Mouse (Mus musculus) forebrain, postnatal 0 days (tissue): ENCODE data around the gene Rai2. TPM values are rescaled to one million over a fixed set of nuclear protein-coding genes. Genes with fewer than 3 reads are reported as not detected.

ENCODE experiments used
- ATAC-seq: fragments of 200-750 bp; cut with Nextera tagmentation; 2 replicates; pipeline ENCODE4 v1.8.0; 2017; ENCODE audit warnings: mild to moderate bottlenecking, moderate library complexity
- DNase-seq: peaks from one replicate; pipeline ENCODE4 v3.0.0-alpha.2; 2015
- H3K27ac ChIP-seq: fragments of 300-500 bp; sonication (generic); 2 replicates; pipeline ENCODE4 v1.5.1; 2014; ENCODE audit warnings: low read depth, mild to moderate bottlenecking, antibody characterized with exemption, low read length, moderate library complexity, mixed read lengths
- H3K27me3 ChIP-seq: fragments of 300-500 bp; sonication (generic); 2 replicates; pipeline ENCODE4 v1.6.1; 2014; ENCODE audit warnings: mild to moderate bottlenecking, low read length, mixed read lengths; ENCODE audit not compliant: insufficient read depth
- H3K36me3 ChIP-seq: fragments of 300-500 bp; sonication (generic); 2 replicates; pipeline ENCODE4 v1.6.1; 2014; ENCODE audit warnings: mild to moderate bottlenecking, moderate library complexity; ENCODE audit not compliant: insufficient read depth
- H3K4me1 ChIP-seq: fragments of 300-500 bp; sonication (generic); 2 replicates; pipeline ENCODE4 v1.6.1; 2014; ENCODE audit warnings: antibody characterized with exemption; ENCODE audit not compliant: insufficient read depth
- H3K4me2 ChIP-seq: fragments of 300-500 bp; sonication (generic); 2 replicates; pipeline ENCODE4 v1.6.1; 2014; ENCODE audit warnings: low read depth, mild to moderate bottlenecking, moderate library complexity
- H3K4me3 ChIP-seq: fragments of 300-500 bp; sonication (generic); 2 replicates; pipeline ENCODE4 v1.5.1; 2014; ENCODE audit warnings: low read depth, low read length, mixed read lengths
- H3K9ac ChIP-seq: fragments of 300-500 bp; sonication (generic); 2 replicates; pipeline ENCODE4 v1.6.1; 2014; ENCODE audit warnings: mild to moderate bottlenecking
- H3K9me3 ChIP-seq: fragments of 300-500 bp; sonication (generic); 2 replicates; pipeline ENCODE4 v1.6.1; 2016; ENCODE audit warnings: low read length
- CTCF ChIP-seq: sonication (generic); IDR thresholded peaks from 2 replicates; pipeline ENCODE4 v1.5.1; 2016; ENCODE audit warnings: antibody characterized with exemption, control low read depth, low read depth
- WGBS: fragments of 180-500 bp; shearing (Covaris S2); extraction: QIAGEN DNeasy Blood & Tissue Kit; methylation state at CpG from one replicate; pipeline ENCODE4 v1.1.7; 2014; 5-methylcytosine and 5-hydroxymethylcytosine counted together
- polyA plus RNA-seq: library from polyadenylated mRNA; unstranded; fragments of >200 nt; fragmentation: Nextera tagmentation; extraction: Ambion mirVana; gene quantifications from 2 replicates; pipeline ENCODE4 v1.2.1, GENCODE M21; 2015
- total RNA-seq: library from RNA; depleted of rRNA; stranded (reverse); fragments of >200 nt; gene quantifications from 2 replicates; pipeline ENCODE4 v1.2.3, GENCODE M21; 2014

Rai2 gene
- total and polyA plus RNA-seq, 2 experiments from 2014 or later = 8.2 to 11.0 TPM

- no peak for TF ChIP-seq CTCF
- ATAC-seq (peak; percentile 57; the same call in 1 of the 2 replicates), DNase-seq (peak; percentile 41)
- Histone ChIP-seq H3K27ac (peak overlapping the region; percentile 71), H3K27me3 (no peaks in the 10 kb centered on the region), H3K9me3 (no peaks in the 10 kb centered on the region), H3K4me3 (no peak overlapping the region), H3K36me3 (no peaks in the 10 kb centered on the region), H3K9ac (no peak overlapping the region), H3K4me2 (0 out of 2 replicates have a peak overlapping the region, but pooled peaks have one; percentile 3), H3K4me1 (no peaks in the 10 kb centered on the region)
- 27% methylated on average over 9 of the region's 9 CpGs for WGBS
Measured at GRCm38 (mm10) chrX:161723391-161723808, 6.5 kb downstream of the Rai2 start.

GRCm38 (mm10) chrX:161726257-161726656, 9.4 kb downstream of the Rai2 start:
- Histone ChIP-seq H3K4me3 (no peak overlapping the region), H3K27ac (no peak overlapping the region), H3K9ac (no peak overlapping the region), H3K36me3 (no peaks in the 10 kb centered on the region), H3K4me1 (no peaks in the 10 kb centered on the region), H3K9me3 (no peaks in the 10 kb centered on the region), H3K27me3 (no peaks in the 10 kb centered on the region), H3K4me2 (no peak overlapping the region)
- 93% methylated on average over 1 of the region's 1 CpGs for WGBS
- DNase-seq = no peak
- no peak for ATAC-seq
- TF ChIP-seq CTCF = no peak

DNA sequence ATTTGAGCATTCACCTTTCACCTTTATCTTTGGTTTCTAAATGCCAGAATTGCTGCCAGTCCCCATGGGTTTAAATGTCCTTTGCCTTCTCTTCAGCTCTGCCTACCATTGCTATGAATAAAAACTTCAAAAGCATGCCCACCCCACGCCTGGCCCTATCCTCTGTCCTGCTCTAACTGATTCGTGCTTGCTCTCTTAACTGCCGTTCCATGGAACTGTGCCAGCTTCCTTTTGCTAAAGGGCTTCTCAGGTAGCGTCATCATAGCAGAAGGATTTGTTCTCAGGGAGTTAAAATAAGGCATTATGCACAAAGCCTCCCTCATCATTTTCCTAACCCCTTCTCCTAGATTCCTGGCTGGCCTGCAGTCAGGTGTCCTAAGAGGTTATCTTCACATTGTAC, 11.6 kb downstream of the Rai2 start:
- TF ChIP-seq CTCF = no peak
- H3K4me1 ChIP-seq = no peaks in the 10 kb centered on the region
- H3K4me2 ChIP-seq = no peak overlapping the region
- no peak overlapping the region for H3K4me3 ChIP-seq
- H3K9ac ChIP-seq = no peak overlapping the region
- no peak for ATAC-seq
- H3K27me3 ChIP-seq = no peaks in the 10 kb centered on the region
- H3K36me3 ChIP-seq = no peaks in the 10 kb centered on the region
- H3K9me3 ChIP-seq = no peaks in the 10 kb centered on the region
- WGBS = 47% methylated on average over 4 of the region's 4 CpGs
- no peak for DNase-seq
- H3K27ac ChIP-seq = no peak overlapping the region

DNA sequence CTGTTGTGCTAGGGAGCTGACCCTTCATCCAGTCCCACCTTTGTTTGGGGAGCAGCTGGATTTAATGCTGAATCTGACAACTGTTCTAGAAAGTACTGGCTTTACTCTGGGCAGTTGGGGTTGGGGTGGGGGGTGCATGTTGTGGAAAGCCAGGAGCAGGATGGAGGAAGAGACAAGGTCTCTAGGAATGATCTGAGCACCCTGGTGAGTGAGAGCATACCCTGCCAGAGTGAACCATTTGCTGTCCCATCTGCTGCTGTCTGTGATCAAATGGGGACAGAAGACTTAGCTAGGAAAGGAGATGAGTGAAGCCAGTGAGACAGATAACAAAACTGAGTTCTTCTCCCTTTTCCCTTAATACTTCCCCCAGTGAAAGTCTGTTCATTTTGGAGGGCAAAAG, 13.2 kb downstream of the Rai2 start:
- H3K4me2 ChIP-seq = no peak overlapping the region
- no peaks in the 10 kb centered on the region for H3K27me3 ChIP-seq
- DNase-seq (no peak), ATAC-seq (no peak)
- H3K36me3 ChIP-seq = no peaks in the 10 kb centered on the region
- H3K4me3 ChIP-seq = no peak overlapping the region
- H3K9ac ChIP-seq = no peak overlapping the region
- H3K27ac ChIP-seq = no peak overlapping the region
- no peak for TF ChIP-seq CTCF
- H3K4me1 ChIP-seq = no peaks in the 10 kb centered on the region
- H3K9me3 ChIP-seq = no peaks in the 10 kb centered on the region

DNA sequence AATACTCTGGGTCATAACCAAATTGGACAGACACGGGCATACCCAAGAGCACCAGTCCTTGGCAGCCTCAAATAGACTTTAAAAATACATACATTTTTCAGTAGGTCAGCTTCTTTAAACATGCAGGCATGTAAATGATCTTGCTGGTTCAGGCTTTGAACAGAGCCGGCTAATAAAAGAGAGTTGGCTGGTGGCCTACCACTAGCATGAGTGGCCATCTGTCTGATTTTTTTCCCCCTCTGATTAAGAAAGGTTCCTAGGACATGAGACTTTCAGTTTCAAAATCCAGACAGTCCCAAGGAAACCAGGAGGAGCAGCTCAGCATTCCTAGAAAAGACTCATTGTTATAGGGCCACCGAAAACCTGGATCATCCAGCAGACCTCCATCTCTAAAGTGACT, 15.0 kb downstream of the Rai2 start:
- TF ChIP-seq CTCF = no peak
- no peaks in the 10 kb centered on the region for H3K9me3 ChIP-seq
- no peak overlapping the region for H3K9ac ChIP-seq
- H3K27ac ChIP-seq = no peak overlapping the region
- no peak for ATAC-seq
- no peaks in the 10 kb centered on the region for H3K27me3 ChIP-seq
- 58% methylated on average over 3 of the region's 3 CpGs for WGBS
- no peak overlapping the region for H3K4me2 ChIP-seq
- no peak for DNase-seq
- no peak overlapping the region for H3K4me3 ChIP-seq
- no peaks in the 10 kb centered on the region for H3K36me3 ChIP-seq
- H3K4me1 ChIP-seq = no peaks in the 10 kb centered on the region

DNA sequence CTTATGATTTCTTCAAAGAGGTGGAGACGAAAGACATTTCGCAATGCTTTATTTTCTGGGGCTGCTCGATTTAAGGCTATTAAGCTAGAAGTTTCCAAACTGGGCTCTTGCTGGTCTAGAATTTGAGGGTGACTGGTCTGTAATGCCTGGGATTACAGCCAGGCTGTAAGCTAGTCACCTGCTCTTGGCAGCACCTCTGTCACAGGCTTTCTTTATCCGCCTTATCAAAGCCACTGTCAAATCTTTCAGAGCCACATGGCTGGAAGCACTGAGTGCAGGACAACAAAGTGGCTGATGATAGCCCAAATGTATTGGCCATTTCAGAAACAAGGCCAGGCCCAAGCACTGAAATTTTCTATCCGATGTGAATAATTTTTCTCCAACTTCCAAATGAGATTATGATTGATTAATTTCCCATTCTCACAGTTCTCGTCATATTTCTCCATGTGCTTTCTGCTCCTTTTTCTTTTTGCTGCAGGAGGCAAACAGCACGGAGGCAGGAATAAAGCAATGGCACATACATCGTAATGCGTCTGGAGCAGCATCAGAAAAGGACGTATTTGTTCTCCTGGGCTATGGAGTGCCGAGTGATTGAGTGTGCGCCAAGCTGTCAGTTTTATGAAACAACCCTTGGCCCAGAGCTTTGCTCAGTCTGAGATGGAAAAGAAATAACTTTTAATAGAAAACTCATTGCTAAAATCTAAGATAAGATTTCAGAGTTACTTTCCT, 16.9 kb downstream of the Rai2 start:
- DNase-seq (no peak), ATAC-seq (no peak)
- H3K9ac ChIP-seq = no peak overlapping the region
- H3K9me3 ChIP-seq = no peaks in the 10 kb centered on the region
- H3K36me3 ChIP-seq = no peaks in the 10 kb centered on the region
- WGBS = 60% methylated on average over 12 of the region's 12 CpGs
- TF ChIP-seq CTCF = no peak
- H3K27ac ChIP-seq = no peak overlapping the region
- no peaks in the 10 kb centered on the region for H3K27me3 ChIP-seq
- H3K4me1 ChIP-seq = no peaks in the 10 kb centered on the region
- no peak overlapping the region for H3K4me2 ChIP-seq
- H3K4me3 ChIP-seq = no peak overlapping the region

- no peaks in the 10 kb centered on the region for H3K4me1 ChIP-seq
- H3K27me3 ChIP-seq = no peaks in the 10 kb centered on the region
- no peaks in the 10 kb centered on the region for H3K9me3 ChIP-seq
- H3K4me2 ChIP-seq = no peak overlapping the region
- WGBS = 71% methylated on average over 4 of the region's 4 CpGs
- no peak overlapping the region for H3K9ac ChIP-seq
- no peak for DNase-seq
- ATAC-seq = no peak
- no peaks in the 10 kb centered on the region for H3K36me3 ChIP-seq
- no peak for TF ChIP-seq CTCF
- H3K27ac ChIP-seq = no peak overlapping the region
- H3K4me3 ChIP-seq = no peak overlapping the region
Measured at GRCm38 (mm10) chrX:161734310-161734676, 17.4 kb downstream of the Rai2 start.
